Mouse (Mus musculus) C2C12 (cell line): Measurements from ENCODE around the gene Wnt10a. TPM values are rescaled to one million over a fixed set of nuclear protein-coding genes. Genes with fewer than 3 reads are reported as not detected.
"Not testable (repeated sequence)": the region's sequence is repeated elsewhere in the genome, so short reads cannot be mapped to it uniquely, and the experiment has no call there.

Source experiments
- H3K27me3 ChIP-seq: one replicate; pipeline ENCODE4 v1.6.1; 2011; ENCODE audit not compliant: control insufficient read depth, insufficient read depth, insufficient read length
- H3K36me3 ChIP-seq: one replicate; pipeline ENCODE4 v1.6.1; 2011; ENCODE audit not compliant: control insufficient read depth, insufficient read depth
- H3K4me3 ChIP-seq: one replicate; pipeline ENCODE4 v1.5.1; 2011; ENCODE audit warnings: mild to moderate bottlenecking, control low read depth; ENCODE audit not compliant: poor library complexity, insufficient read depth, severe bottlenecking
- H3K79me2 ChIP-seq: one replicate; pipeline ENCODE4 v1.6.1; 2011; ENCODE audit not compliant: control insufficient read depth, insufficient read depth
- H3K79me3 ChIP-seq: one replicate; pipeline ENCODE4 v1.6.1; 2011; ENCODE audit warnings: low read depth, control low read depth
- H3ac ChIP-seq: one replicate; pipeline ENCODE3; 2011; ENCODE audit warnings: low read depth; ENCODE audit not compliant: control insufficient read depth, insufficient read length
- CEBPB ChIP-seq: IDR thresholded peaks from one replicate; pipeline ENCODE4 v1.6.1; 2011; ENCODE audit warnings: low read depth, mild to moderate bottlenecking, control low read depth, moderate library complexity
- CTCF ChIP-seq: IDR thresholded peaks from one replicate; pipeline ENCODE4 v1.5.1; 2011; ENCODE audit not compliant: control insufficient read depth, insufficient read depth, insufficient read length
- FOSL1 ChIP-seq: IDR thresholded peaks from one replicate; pipeline ENCODE4 v1.8.0; 2011; ENCODE audit warnings: mild to moderate bottlenecking, low read length; ENCODE audit not compliant: poor library complexity, insufficient read depth, severe bottlenecking
- MAX ChIP-seq: IDR thresholded peaks from one replicate; pipeline ENCODE4 v1.6.1; 2011; ENCODE audit warnings: mild to moderate bottlenecking, control low read depth
- MYOD1 ChIP-seq: IDR thresholded peaks from one replicate; pipeline ENCODE4 v1.6.1; 2011; ENCODE audit warnings: low read depth; ENCODE audit not compliant: control insufficient read depth, insufficient read length
- MYOG ChIP-seq: IDR thresholded peaks from one replicate; pipeline ENCODE4 v1.6.1; 2011; ENCODE audit not compliant: control insufficient read depth, insufficient read length; ENCODE audit errors: extremely low read depth
- USF1 ChIP-seq: IDR thresholded peaks from one replicate; pipeline ENCODE4 v1.6.1; 2011; ENCODE audit warnings: low read depth, mild to moderate bottlenecking, control low read depth, moderate library complexity
- polyA plus RNA-seq: library from polyadenylated mRNA; unstranded; fragments of >200 nt; fragmentation: generic; extraction: Trizol; gene quantifications from one replicate; pipeline ENCODE4 v1.2.1, GENCODE M21; 2012; ENCODE audit warnings: missing spikeins

Wnt10a gene
- polyA plus RNA-seq, 1 experiment, result 12.9 TPM

- peak overlapping the region; percentile 38 for H3K4me3 ChIP-seq
- no peaks in the 10 kb centered on the region for H3K79me3 ChIP-seq
- TF ChIP-seq MYOG, result no peak
- TF ChIP-seq MAX, result no peak
- TF ChIP-seq CEBPB, result no peak
- TF ChIP-seq MYOD1, result no peak
- no peak for TF ChIP-seq FOSL1
- TF ChIP-seq USF1, result no peak
- no peak for TF ChIP-seq CTCF
- no peaks in the 10 kb centered on the region for H3K36me3 ChIP-seq
- peak overlapping the region; percentile 54 for H3ac ChIP-seq
- H3K27me3 ChIP-seq, result no peaks in the 10 kb centered on the region
- H3K79me2 ChIP-seq, result no peaks in the 10 kb centered on the region
Observed at GRCm38 (mm10) chr1:74816612-74817199, 25.4 kb downstream of the Wnt10a start.

- no peaks in the 10 kb centered on the region for H3K36me3 ChIP-seq
- peak overlapping the region; percentile 54 for H3ac ChIP-seq
- TF ChIP-seq FOSL1 (no peak), USF1 (no peak), MAX (no peak), CEBPB (no peak), MYOD1 (no peak), MYOG (no peak), CTCF (no peak)
- H3K79me2 ChIP-seq, result no peaks in the 10 kb centered on the region
- H3K4me3 ChIP-seq, result peak overlapping the region; percentile 38
- H3K79me3 ChIP-seq, result no peaks in the 10 kb centered on the region
- H3K27me3 ChIP-seq, result no peaks in the 10 kb centered on the region
Observed at GRCm38 (mm10) chr1:74817219-74817618, 25.9 kb downstream of the Wnt10a start.

- Histone ChIP-seq H3K79me2 (no peaks in the 10 kb centered on the region), H3K4me3 (no peak overlapping the region), H3ac (no peak overlapping the region), H3K36me3 (no peaks in the 10 kb centered on the region), H3K27me3 (no peaks in the 10 kb centered on the region), H3K79me3 (no peaks in the 10 kb centered on the region)
- TF ChIP-seq CTCF (no peak), MYOD1 (no peak), CEBPB (no peak), MAX (no peak), FOSL1 (no peak), USF1 (no peak), MYOG (no peak)
Observed at GRCm38 (mm10) chr1:74818509-74818908, 27.2 kb downstream of the Wnt10a start.

GRCm38 (mm10) chr1:74823598-74823997, 32.3 kb downstream of the Wnt10a start:
- not testable (repeated sequence) for H3ac ChIP-seq, H3K79me2 ChIP-seq, H3K4me3 ChIP-seq, H3K27me3 ChIP-seq, H3K79me3 ChIP-seq, H3K36me3 ChIP-seq

GRCm38 (mm10) chr1:74824518-74825302, 33.4 kb downstream of the Wnt10a start:
- TF ChIP-seq MAX (no peak), MYOG (no peak), USF1 (no peak), MYOD1 (no peak), CEBPB (no peak), CTCF (no peak), FOSL1 (no peak)
- Histone ChIP-seq H3K4me3 (no peak overlapping the region), H3K79me2 (no peaks in the 10 kb centered on the region), H3K79me3 (no peaks in the 10 kb centered on the region), H3ac (no peak overlapping the region), H3K36me3 (no peaks in the 10 kb centered on the region), H3K27me3 (peaks cover 4% of the 10 kb centered on the region)

GRCm38 (mm10) chr1:74830061-74830460, 38.7 kb downstream of the Wnt10a start:
- Histone ChIP-seq H3ac (no peak overlapping the region), H3K36me3 (no peaks in the 10 kb centered on the region), H3K79me3 (no peaks in the 10 kb centered on the region), H3K27me3 (peaks cover 19% of the 10 kb centered on the region), H3K79me2 (no peaks in the 10 kb centered on the region), H3K4me3 (no peak overlapping the region)
- TF ChIP-seq MAX, result no peak
- no peak for TF ChIP-seq FOSL1
- no peak for TF ChIP-seq MYOG
- TF ChIP-seq USF1, result no peak
- TF ChIP-seq CTCF, result no peak
- TF ChIP-seq CEBPB, result no peak
- TF ChIP-seq MYOD1, result no peak
